Mouse (Mus musculus) c-Kit-positive CD71-positive TER-119-positive erythroid progenitor cells, embryonic 14.5 days (primary cell): ENCODE data around the gene Cdipt.

Experiments
- DNase-seq: peaks from one replicate; pipeline ENCODE4 v3.0.0-alpha.2; 2013; ENCODE audit warnings: low spot score

The Cdipt gene

DNA sequence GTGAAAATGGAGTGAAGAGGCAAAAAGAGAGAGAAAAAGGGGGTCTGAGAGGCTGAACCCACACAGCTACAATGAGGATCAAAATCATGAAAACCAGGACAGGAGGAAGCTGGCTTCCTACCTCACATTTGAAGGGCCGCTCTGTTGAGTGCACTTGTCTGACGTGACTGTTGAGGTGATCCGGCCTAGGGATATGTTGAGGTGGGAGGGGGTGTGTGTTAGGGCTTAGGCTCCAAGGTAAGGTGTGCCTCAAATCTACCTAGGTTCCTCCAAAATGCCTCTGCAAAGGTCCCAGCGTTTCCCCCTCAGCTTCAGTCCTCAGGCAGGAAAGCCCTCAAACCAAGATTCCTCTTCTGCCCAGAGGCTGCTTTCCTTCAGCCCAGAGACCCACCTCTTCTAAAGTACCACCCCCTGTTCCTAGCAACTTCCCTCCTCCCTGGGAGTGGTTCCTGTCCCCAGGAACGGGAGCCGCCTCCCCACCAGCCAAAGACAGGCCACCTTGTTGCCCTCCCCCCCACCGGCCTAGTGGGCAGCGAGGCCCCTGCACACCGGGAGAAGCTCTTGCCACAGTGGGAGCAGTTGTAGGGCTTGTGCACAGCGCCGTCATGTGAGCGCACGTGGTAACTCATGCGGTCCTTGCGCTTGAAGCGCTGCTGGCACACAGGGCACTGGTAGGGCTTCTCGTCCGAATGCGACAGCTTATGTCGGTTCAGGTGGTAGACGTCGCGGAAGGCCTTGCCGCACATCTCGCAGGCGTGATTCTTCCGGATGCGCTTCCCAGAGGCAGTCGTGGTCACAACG is 49.2 kb downstream of the Cdipt start:
- DNase-seq: no peak

DNA sequence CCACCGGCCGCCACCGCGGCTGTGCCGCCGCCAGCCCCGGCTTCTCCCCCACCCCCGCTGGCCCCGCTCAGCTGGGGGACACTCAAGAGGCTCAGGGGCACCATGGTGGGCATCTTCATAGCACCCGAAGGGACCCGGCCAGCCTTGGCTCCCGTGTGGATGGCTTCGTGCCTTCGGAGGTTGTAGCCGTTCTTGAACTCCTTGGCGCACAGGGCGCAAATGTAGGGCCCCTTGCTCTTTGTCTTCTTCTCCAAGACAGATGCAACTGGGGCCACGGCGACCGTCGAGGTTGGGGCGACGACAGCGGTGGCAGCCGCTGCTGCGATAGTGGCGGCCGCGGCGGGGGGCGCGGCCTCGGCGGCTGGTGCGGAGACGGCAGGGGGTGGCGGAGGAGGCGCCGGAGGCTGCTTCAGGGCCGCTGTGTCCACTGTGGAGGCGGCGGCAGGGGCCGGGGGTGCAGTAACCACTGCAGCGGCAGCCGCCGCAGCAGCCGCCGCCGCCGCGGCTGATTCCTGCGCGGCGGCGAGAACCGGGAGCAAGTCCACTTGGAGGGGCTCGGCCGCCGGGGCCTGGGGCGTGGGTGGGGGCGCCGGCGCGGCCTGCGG is 49.9 kb downstream of the Cdipt start:
- DNase-seq: no peak

DNA sequence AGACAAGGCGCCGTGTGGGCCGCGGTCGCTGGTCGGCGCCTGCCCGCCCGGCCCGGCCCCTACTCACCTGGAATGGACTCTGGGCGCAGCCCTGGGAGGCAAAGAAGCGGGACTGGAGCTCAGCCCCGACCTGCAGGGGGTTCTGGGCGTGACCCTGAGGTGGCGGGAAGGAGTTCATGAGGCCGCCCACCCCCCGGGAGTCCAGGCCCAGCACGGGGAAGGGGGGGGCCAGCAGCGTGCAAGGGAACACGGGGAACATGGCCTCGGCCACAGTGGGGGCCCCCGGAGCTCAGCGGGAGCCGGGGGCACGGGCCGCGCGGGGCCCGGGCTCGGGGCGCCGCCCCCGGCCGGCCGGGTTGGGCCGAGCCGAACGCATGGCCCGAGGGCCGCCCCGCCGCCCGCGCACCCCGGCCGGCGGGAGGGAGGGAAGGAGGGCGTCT is 50.5 kb downstream of the Cdipt start:
- no peak for DNase-seq

DNA sequence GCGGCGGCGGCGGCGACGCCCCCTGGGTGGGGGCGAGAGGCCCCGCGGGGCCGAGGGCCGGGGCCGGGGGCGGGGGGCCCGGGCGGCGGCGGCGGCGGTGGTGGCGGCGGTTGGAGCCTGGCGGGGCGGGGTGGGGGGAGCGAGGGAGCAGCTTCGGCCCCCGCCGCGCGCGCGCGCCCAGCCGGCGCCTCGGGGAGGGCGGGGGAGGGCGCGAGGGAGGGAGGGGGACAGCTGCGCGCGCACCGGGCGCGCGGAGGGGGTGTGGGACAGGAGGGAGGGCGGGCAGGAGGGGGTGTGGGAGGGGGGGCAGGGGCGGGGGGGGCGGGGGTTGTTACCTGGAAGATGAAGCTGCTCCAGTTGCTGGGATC is 50.9 kb downstream of the Cdipt start:
- no peak for DNase-seq

DNA sequence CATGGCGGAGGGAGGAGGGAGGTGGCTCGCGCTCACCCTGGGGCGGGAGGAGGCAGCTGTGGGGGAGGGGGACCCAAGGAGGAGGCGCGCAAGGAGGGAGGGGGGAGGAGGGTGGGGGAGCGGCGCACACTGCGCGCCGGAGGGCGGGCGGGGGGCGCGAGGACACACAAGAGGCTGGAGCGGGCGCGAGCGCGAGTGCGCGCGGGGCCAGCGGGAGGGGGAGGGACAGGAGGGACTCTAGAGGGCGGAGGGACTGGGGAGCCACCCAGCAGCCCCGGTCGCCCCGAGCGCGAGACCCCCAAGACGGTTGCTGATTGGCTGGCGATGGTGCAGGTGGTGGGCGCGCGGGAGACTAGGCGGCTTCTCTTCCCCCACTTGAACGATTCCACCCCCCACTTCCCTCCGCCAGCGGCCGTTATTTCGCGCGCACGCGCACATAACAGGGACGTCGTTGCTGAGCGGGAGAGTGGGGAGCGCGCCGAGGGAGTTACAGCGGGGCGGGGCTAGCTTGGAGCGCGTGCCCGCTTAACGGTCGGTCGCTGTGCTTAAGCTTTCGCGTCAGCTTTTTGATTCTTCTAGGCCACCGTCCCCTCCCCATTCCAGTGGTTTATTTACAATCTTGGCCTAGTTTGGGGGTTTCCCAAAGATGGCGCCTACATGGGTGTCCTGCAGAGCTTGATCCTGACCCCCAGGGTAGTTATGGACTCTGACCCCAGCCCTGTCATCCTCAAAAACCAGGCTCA is 51.4 kb downstream of the Cdipt start, which contains the start of gene Maz:
Gene Maz (minus strand): TSS at position 54 of the 743 bp plus-strand sequence.
- peak; percentile 99 for DNase-seq

DNA sequence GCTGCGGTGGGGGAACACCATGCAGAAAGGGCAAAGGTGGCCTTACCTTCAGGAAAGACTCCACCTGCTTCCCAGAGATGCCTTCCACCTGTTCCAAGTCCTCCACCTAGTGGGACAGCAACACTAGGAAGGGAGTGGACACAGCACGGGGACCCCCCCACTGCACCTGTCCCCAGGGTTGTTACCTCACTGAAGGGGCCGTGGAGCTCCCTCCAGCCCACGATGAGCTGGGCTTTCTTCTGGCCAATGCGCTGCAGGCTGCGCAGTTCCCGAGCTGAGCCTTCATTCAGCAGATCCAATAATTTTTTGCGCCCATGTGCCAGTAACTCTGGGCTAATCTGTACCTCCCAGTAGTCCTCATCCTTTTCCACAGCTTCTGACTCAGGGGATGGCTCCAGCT is 52.2 kb downstream of the Cdipt start:
- DNase-seq: no peak
